Mouse (Mus musculus): ENCODE data around the gene Ctnna3.
"Not testable (repeated sequence)": the region's sequence is repeated elsewhere in the genome, so short reads cannot be mapped to it uniquely, and the experiment has no call there.

DNA sequence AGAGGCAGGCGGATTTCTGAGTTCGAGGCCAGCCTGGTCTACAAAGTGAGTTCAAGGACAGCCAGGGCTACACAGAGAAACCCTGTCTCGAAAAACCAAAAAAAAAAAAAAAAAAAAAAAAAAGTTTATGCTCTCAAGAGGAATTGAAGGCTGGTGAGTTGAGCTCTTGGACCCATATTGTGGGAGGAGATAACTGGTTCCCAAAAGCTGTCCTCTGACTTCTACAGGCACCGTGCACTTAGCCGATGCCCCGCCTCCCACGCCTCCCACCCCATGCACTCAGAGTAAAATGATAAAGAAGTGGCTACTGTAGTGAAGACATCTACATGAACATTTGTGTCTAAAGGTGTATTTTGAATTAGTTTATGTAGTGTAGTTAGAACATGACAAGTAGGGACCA lies 18.2 kb upstream of the Ctnna3 start:
- TF ChIP-seq POLR2A (IDR thresholded peaks at IDR 0.05; ENCODE audit: borderline replicate concordance, extremely low read depth, insufficient read depth, insufficient read length, poor library complexity, severe bottlenecking); CTCF (IDR thresholded peaks at IDR 0.05; ENCODE audit: borderline replicate concordance, extremely low read depth, insufficient read depth, insufficient read length): not testable (repeated sequence)

Measured in brain, embryonic 14.5 days (tissue).